Mouse (Mus musculus): ENCODE measurements around the gene Akap14. TPM values are rescaled to one million over a fixed set of nuclear protein-coding genes. Genes with fewer than 3 reads are reported as not detected.
"Not testable (repeated sequence)": the region's sequence is repeated elsewhere in the genome, so short reads cannot be mapped to it uniquely, and the experiment has no call there.

The Akap14 gene
- not detected in 2 replicates for polyA plus RNA-seq (2015; fragmentation: Nextera tagmentation; extraction: Ambion mirVana)

DNA sequence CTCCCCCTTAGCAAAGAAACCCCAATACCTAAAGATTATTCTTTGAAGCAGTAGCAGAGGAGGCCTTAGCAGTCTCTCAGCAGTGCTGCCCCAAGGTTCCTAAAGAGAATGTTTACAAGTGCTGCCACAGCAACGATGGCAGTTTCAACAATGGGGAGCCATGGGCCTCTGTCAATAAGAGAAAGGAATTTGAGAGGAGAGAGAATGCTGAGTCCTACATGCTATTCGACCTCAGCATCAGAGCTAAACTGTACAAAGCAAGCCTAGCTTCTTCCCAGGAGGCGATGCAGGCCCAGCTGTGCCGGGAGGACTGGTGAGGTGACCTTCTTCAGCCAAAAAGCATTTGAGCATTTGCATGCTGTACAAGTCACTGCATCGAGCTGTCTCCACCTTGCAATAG is at the start of gene Akap14:
Akap14 (minus strand) TSS at position 101 of the 400 bp plus-strand sequence.
- Histone ChIP-seq H3K36me3 (no peaks in the 10 kb centered on the region), H3K9me3 (no peaks in the 10 kb centered on the region), H3K4me2 (no peak within 1 kb of the TSS), H3K9ac (no peak within 1 kb of the TSS), H3K27ac (replicated peaks) (no peak within 1 kb of the TSS), H3K4me3 (no peak within 1 kb of the TSS), H3K4me1 (no peaks in the 10 kb centered on the region), H3K27me3 (replicated peaks) (no peaks in the 10 kb centered on the region)
- no peak for ATAC-seq (ENCODE audit: extremely low read depth, insufficient number of reproducible peaks, low FRiP score, low TSS enrichment)
- WGBS: 46% methylated on average over 5 of the region's 5 CpGs

DNA sequence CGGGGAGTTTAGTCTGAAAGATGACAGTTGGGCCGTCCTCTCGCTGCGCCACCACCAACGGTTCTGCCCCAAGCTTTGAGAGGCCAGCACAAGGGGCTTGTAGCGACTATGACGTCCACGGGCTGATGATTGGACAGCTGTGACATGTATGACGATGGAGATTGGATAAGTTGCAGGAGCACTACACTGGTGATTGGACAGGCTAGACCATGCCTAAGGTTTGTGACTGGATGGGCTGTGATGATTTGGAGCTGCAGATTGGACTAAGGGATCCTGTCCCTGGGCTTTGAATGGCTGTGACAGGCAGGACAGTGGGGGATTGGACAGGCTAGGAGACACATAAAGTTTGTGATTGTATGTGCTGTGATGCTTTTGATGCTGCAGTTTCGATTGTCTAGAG is 42.3 kb upstream of the Akap14 start, which contains the start of gene Gm9:
Gm9 (minus strand) TSS at position 101 of the 400 bp plus-strand sequence.
- Histone ChIP-seq H3K4me3 (no peak within 1 kb of the TSS), H3K9ac (no peak within 1 kb of the TSS), H3K4me2 (no peak within 1 kb of the TSS), H3K27me3 (replicated peaks) (no peaks in the 10 kb centered on the region), H3K4me1 (no peaks in the 10 kb centered on the region), H3K9me3 (no peaks in the 10 kb centered on the region), H3K36me3 (no peaks in the 10 kb centered on the region), H3K27ac (replicated peaks) (no peak within 1 kb of the TSS)
- no peak for ATAC-seq (ENCODE audit: extremely low read depth, insufficient number of reproducible peaks, low FRiP score, low TSS enrichment)
- 85% methylated on average over 10 of the region's 10 CpGs for WGBS

DNA sequence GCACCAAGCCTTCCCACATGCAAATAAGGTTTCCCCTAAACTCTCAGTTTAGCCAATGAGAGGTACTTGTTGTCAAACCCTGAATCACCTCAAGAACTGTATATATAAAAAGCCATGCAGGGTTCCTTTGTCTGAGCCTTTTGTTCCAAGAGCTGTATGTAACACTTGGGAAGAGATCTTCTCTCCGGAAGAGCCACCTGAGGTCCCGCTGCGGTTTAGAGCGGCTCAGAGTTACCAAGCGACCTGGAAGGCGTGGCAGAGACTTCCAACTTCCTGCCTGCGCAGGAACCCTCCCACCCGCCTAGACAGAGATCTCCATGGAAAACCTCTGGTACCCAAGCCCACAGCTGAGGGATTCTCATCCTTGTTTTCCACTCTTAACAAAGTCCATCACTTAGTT is 30.0 kb upstream of the Akap14 start:
- no peak overlapping the region for H3K27ac ChIP-seq (replicated peaks)
- 52% methylated on average over 8 of the region's 8 CpGs for WGBS
- no peak for ATAC-seq (ENCODE audit: extremely low read depth, insufficient number of reproducible peaks, low FRiP score, low TSS enrichment)

GRCm38 (mm10) chrX:37191744-37192379 is 23.2 kb upstream of the Akap14 start:
- peak overlapping the region; percentile 66 for H3K4me3 ChIP-seq
- peaks cover 4% of the 10 kb centered on the region for H3K4me1 ChIP-seq
- 18% methylated on average over 28 of the region's 28 CpGs for WGBS
- no peak for ATAC-seq (ENCODE audit: extremely low read depth, insufficient number of reproducible peaks, low FRiP score, low TSS enrichment)
- no peaks in the 10 kb centered on the region for H3K27me3 ChIP-seq (replicated peaks)
- H3K9me3 ChIP-seq: no peaks in the 10 kb centered on the region
- peak overlapping the region; percentile 80 for H3K9ac ChIP-seq
- H3K36me3 ChIP-seq: peaks cover 5% of the 10 kb centered on the region; the same call in 1 of the 2 replicates
- no peak overlapping the region for H3K27ac ChIP-seq (replicated peaks)
- H3K4me2 ChIP-seq: peak overlapping the region; percentile 79

More for the DNA sequence above, 30.0 kb upstream of the Akap14 start:
- H3K4me1 ChIP-seq: no peaks in the 10 kb centered on the region
- H3K4me3 ChIP-seq: no peak overlapping the region
- H3K9me3 ChIP-seq: no peaks in the 10 kb centered on the region
- no peak overlapping the region for H3K4me2 ChIP-seq
- H3K9ac ChIP-seq: no peak overlapping the region
- H3K36me3 ChIP-seq: no peaks in the 10 kb centered on the region
- no peaks in the 10 kb centered on the region for H3K27me3 ChIP-seq (replicated peaks)

DNA sequence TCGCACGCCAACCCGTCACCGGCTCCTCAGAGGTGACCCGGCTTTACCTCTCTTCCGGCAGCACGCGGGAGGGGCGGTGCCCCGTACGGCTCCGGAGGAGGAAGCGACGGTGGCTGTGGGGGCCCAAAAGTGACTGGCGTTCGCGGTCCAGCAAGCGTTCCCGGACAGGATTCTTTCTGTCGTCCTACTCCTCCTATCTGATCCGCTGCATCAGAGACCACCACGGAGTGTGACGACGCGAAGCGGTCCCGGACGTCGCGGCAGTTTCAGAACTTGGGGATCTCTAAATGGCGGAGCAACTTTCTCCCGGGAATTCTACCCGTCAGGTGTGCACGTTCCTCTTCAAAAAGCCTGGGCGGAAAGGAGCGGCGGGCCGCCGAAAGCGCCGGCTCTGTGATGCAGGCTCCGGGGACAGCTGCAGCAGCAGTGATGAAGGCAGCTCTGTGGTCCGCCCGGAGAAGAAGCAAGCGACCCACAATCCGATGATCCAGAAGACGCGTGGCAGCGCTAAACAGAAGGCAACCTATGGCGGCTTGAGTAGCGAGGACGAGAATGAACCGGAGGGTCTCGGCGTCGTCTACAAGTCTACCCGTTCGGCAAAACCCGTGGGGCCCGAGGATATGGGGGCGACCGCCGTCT is 22.6 kb upstream of the Akap14 start, which contains the start of the genes Ndufa1 and Rnf113a1:
Ndufa1 (minus strand) TSS at position 59 of the 639 bp plus-strand sequence.
Rnf113a1 (plus strand) TSS at position 141 of the 639 bp plus-strand sequence.
- Histone ChIP-seq H3K4me1 (peaks cover 4% of the 10 kb centered on the region), H3K27ac (replicated peaks) (peak within 1 kb of the TSS; percentile 63), H3K9ac (peak within 1 kb of the TSS; percentile 80), H3K36me3 (peaks cover 5% of the 10 kb centered on the region; the same call in 1 of the 2 replicates), H3K4me2 (peak within 1 kb of the TSS; percentile 79), H3K4me3 (peak within 1 kb of the TSS; percentile 66), H3K27me3 (replicated peaks) (no peaks in the 10 kb centered on the region), H3K9me3 (no peaks in the 10 kb centered on the region)
- peak; percentile 46; the same call in 1 of the 2 replicates for ATAC-seq (ENCODE audit: extremely low read depth, insufficient number of reproducible peaks, low FRiP score, low TSS enrichment)
- WGBS: 9% methylated on average over 63 of the region's 63 CpGs

DNA sequence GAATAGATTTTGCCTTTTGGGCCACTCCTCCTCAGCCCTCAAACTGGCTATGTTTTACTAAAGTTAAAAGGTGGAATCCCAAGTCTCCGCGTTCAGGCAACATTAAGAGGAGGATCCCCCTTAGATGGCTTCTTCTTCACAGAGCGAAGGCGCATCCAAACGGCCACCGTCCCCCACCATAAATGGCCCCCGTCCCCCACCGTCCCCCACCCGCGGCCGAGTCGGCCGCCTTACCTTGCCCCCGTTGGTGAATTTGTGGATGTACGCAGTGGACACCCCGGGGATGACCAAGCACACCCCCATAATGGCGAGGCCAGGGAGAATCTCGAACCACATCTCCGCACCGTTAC is 22.1 kb upstream of the Akap14 start:
- 11% methylated on average over 20 of the region's 20 CpGs for WGBS
- no peak for ATAC-seq (ENCODE audit: extremely low read depth, insufficient number of reproducible peaks, low FRiP score, low TSS enrichment)
- Histone ChIP-seq H3K4me2 (peak overlapping the region; percentile 79), H3K27ac (replicated peaks) (no peak overlapping the region), H3K9me3 (no peaks in the 10 kb centered on the region), H3K9ac (peak overlapping the region; percentile 80), H3K27me3 (replicated peaks) (no peaks in the 10 kb centered on the region), H3K36me3 (peaks cover 5% of the 10 kb centered on the region; the same call in 1 of the 2 replicates), H3K4me1 (peaks cover 4% of the 10 kb centered on the region), H3K4me3 (peak overlapping the region; percentile 66)

DNA sequence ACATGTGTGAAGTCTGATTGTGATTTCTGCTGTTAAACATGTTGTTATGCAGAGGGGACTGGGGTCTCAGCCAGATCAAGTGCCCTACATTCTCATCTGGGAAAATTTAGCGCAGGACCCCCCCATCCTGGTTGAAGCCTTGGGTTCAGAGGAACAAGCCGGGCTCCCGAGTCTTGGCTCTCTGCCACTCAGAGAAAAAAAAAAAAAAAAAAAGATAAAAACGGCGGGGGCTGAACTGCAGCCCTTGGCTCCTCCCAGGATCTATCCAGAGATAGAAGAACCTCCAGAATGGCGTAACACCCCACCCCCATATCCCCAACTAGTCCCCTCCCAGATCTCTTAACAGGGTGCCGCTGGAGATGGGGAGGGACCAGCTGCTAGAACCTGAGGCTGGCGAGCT is 15.8 kb upstream of the Akap14 start:
- not testable (repeated sequence) for H3K9ac ChIP-seq; H3K4me3 ChIP-seq; H3K4me1 ChIP-seq; H3K36me3 ChIP-seq; ATAC-seq (ENCODE audit: extremely low read depth, insufficient number of reproducible peaks, low FRiP score, low TSS enrichment); H3K27ac ChIP-seq (replicated peaks); H3K27me3 ChIP-seq (replicated peaks); H3K9me3 ChIP-seq
- WGBS: 47% methylated on average over 7 of the region's 8 CpGs
- H3K4me2 ChIP-seq: peak overlapping the region; percentile 54

DNA sequence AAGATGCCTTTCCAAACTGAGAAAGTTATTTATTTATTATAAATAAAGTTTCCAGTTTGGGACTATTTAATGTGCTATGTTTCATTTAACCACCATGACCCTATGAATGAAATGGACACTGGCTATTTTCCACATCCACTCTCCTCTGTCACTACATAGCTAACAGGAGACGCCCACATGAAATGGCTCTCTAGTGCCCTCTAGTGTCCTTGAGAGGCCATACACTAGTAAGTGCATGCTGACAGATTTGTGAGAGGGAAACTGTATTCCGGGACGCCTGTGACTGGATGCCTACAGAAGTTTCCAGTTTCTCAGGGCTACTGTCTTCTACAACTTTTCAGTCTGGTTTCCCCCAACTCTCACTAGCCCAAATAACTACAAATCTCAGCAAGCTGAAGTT is 1.6 kb downstream of the Akap14 start:
- no peak overlapping the region for H3K27ac ChIP-seq (replicated peaks)
- H3K4me1 ChIP-seq: no peaks in the 10 kb centered on the region
- no peak for ATAC-seq (ENCODE audit: extremely low read depth, insufficient number of reproducible peaks, low FRiP score, low TSS enrichment)
- H3K4me2 ChIP-seq: no peak overlapping the region
- no peak overlapping the region for H3K9ac ChIP-seq
- H3K4me3 ChIP-seq: no peak overlapping the region
- H3K9me3 ChIP-seq: no peaks in the 10 kb centered on the region
- no peaks in the 10 kb centered on the region for H3K36me3 ChIP-seq
- H3K27me3 ChIP-seq (replicated peaks): peaks cover 4% of the 10 kb centered on the region; the same call in 1 of the 2 replicates
- 22% methylated on average over 3 of the region's 3 CpGs for WGBS

- Histone ChIP-seq H3K4me2 (no peak overlapping the region), H3K9ac (no peak overlapping the region), H3K27me3 (replicated peaks) (peaks cover 4% of the 10 kb centered on the region; the same call in 1 of the 2 replicates), H3K36me3 (no peaks in the 10 kb centered on the region), H3K27ac (replicated peaks) (no peak overlapping the region), H3K4me1 (no peaks in the 10 kb centered on the region), H3K9me3 (no peaks in the 10 kb centered on the region), H3K4me3 (no peak overlapping the region)
- no peak for ATAC-seq (ENCODE audit: extremely low read depth, insufficient number of reproducible peaks, low FRiP score, low TSS enrichment)
- 66% methylated on average over 18 of the region's 18 CpGs for WGBS
Measured at GRCm38 (mm10) chrX:37163115-37163514, 5.5 kb downstream of the Akap14 start.

- no peaks in the 10 kb centered on the region for H3K9me3 ChIP-seq
- no peak overlapping the region for H3K27ac ChIP-seq (replicated peaks)
- no peaks in the 10 kb centered on the region for H3K36me3 ChIP-seq
- peaks cover 4% of the 10 kb centered on the region; the same call in 1 of the 2 replicates for H3K27me3 ChIP-seq (replicated peaks)
- WGBS: 75% methylated on average over 10 of the region's 10 CpGs
- H3K4me2 ChIP-seq: no peak overlapping the region
- H3K4me3 ChIP-seq: no peak overlapping the region
- no peaks in the 10 kb centered on the region for H3K4me1 ChIP-seq
- H3K9ac ChIP-seq: no peak overlapping the region
- no peak for ATAC-seq (ENCODE audit: extremely low read depth, insufficient number of reproducible peaks, low FRiP score, low TSS enrichment)
Measured at GRCm38 (mm10) chrX:37161169-37161568, 7.5 kb downstream of the Akap14 start.

GRCm38 (mm10) chrX:37157839-37158238 is 10.8 kb downstream of the Akap14 start:
- WGBS: 50% methylated on average over 4 of the region's 4 CpGs
- Histone ChIP-seq H3K36me3 (peaks cover 23% of the 10 kb centered on the region), H3K27me3 (replicated peaks) (no peaks in the 10 kb centered on the region), H3K9ac (no peak overlapping the region), H3K27ac (replicated peaks) (no peak overlapping the region), H3K4me1 (no peaks in the 10 kb centered on the region), H3K4me3 (no peak overlapping the region), H3K4me2 (no peak overlapping the region), H3K9me3 (no peaks in the 10 kb centered on the region)
- ATAC-seq (ENCODE audit: extremely low read depth, insufficient number of reproducible peaks, low FRiP score, low TSS enrichment): no peak

All from heart, embryonic 13.5 days (tissue).